Mouse (Mus musculus) layer of hippocampus, adult 11-12 months (tissue): Measurements from ENCODE around the gene Csnk1e.

ENCODE experiments used
- DNase-seq: peaks from one replicate; pipeline ENCODE4 v3.0.0; 2022; ENCODE audit warnings: low spot score

The Csnk1e gene

DNA sequence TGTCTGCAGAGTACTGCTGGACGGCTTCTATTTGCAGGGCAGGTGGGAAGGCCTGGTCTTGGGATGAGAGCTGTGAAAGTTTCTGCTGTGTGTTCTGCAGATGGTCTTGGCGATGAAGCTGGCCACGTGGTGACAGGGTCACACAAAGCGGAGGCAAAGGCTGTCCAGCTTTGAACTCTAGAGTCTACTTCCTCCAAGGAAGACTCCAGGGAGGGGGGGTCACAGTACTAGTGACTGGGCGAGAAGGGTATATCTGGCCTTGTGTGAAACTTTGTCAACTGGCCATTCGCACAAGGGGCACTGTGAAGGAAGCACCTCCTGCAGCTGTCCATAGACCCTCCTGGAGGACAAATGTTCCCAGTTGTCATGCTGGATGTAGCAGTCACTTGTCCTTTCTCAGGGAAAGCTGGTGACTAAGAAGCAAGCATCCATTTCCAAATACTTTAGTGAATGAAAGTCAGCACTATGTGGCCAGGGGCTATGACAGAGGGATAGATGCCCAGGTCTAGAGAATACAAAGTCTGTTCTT, 32.6 kb downstream of the Csnk1e start:
- no peak for DNase-seq

DNA sequence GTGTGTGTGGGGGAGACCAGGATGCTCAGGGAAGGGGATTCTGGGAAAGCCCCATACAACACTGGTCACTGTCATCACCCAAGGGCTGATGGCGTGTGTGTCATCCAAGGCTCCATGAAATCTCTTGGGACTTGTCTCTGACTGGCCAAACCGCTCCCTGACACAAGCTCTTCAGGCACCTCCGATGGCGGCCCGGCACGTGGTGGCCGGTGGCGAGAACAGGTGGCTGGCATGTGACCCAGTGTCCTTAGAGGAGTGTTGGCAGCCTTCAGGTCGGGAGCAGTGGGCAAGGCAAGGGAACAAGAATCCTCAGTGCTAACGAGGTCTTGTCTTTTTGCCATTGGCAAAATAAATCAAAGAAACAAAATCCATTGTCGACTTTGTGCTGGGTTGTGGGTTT, 36.7 kb downstream of the Csnk1e start:
- no peak for DNase-seq

DNA sequence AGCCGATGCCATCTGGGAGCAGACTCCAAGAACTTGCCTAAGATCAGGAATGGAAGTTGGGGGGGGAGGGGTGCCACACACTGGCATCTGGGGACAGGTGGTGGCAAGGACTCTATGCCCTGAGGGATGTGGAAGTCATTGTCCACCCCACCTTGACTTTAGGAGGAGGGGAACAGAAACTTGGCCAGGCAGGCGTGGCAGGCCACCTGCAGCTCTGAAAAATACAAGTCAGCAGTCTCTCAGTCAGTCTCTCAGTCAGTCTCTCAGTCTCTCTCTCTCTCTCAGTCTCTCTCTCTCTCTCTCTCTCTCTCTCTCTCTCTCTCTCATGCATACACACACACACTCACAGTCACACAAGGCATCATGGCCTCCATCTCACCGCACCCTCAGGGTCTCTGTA, 37.1 kb downstream of the Csnk1e start:
- DNase-seq, result no peak

DNA sequence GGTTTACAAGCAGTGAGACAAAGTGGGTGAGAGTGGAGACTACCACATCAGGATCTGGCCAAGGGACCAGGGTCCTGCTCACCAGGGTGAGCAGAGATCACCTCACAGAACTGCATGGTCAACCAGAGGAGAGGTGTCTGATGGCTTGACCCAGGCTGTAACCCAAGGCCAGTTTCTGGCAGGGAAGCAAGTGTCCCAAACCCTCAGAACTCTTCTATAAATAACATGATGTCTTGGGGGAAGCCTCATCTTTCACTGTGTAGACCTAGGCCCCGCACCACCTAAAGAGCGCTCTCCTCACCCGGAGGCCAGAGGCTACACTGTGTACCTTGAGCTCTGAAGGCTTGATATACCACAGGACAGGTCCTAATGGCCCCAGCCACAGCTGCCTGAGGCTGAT, 38.0 kb downstream of the Csnk1e start:
- DNase-seq, result no peak

DNA sequence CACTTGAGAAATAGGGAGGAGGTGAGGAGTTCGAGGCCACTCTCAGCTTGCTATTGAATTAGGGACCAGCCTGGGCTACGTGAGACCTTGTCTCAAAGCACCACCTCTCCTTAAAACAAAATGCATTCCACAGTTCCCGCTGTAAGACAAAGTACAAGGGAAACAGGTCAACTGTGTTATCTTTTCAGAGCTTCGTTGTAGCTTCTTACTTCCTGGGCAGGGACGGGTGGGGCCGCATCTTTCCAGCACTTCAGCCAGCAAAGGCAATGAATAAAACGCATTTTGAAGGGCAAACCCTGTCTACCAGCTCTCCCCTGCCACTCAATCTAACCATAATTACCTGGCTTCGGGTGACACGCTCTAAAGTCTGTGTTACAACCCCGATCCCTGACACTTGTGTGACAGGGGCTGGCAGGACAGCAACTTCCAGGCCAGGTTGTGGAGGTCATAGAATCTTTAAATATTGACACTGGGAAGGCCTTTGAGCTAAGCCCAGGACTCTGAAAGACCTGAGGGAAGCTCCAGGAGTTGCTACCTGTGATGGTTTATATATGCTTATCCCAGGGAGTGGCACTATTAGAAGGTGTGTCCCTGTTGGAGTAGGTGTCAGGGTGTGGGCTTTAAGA, 38.8 kb downstream of the Csnk1e start:
- no peak for DNase-seq

DNA sequence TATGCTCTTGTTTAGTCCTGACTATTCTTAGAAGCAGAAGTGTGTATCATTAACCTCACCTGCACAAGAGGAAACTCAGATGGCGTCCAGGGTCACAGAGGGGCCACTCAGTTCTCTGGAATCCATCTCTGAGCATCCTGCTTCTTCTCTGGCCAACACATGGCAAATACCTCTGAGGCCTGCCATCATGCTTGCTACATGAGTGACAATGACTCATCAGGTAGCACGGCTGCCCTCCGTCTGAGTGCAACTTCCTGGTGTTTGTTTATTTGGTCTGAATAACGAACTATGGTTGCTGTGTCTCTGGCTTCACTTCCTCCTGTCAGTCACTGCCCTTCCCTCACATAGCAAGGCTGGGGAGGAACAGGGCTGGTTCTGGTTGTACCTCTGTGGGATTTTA, 40.9 kb downstream of the Csnk1e start:
- DNase-seq, result no peak

DNA sequence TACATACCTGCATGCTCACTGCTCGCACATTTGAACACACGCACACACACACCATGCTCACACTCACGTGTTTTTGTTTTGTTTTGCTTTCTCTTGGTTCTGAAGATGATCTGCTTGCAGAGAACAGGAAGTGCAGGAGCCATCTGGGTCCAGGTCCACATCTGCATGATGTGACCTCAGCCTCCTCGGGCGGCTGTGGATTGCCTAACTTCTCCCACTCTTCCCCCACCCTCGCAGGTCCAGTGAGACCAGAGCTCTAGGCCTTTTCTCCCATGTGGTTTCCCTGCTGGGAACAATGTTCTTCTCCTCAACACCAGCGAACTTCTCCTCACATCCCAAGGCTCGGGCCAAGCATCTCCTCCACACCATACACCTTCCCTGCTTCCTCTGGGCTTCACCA, 41.6 kb downstream of the Csnk1e start:
- no peak for DNase-seq

DNA sequence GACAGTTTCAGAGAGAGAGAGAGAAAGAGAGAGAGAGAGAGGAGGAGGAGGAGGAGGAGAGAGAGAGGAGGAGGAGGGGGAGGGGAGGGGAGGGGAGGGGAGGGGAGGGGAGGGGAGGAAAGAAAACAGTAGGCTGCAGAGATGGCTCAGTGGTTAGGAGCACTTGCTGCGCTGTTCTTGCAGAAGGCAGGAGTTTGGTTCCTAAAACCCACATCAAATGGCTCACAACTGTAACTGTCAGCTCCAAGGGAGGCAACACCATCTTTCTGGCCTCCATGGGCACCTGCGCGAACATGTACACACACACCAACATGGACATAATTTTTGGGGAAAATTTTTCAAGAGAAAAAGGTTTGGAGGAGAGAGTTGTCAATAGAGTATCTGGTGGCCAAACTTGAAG, 42.2 kb downstream of the Csnk1e start:
- DNase-seq, result no peak

DNA sequence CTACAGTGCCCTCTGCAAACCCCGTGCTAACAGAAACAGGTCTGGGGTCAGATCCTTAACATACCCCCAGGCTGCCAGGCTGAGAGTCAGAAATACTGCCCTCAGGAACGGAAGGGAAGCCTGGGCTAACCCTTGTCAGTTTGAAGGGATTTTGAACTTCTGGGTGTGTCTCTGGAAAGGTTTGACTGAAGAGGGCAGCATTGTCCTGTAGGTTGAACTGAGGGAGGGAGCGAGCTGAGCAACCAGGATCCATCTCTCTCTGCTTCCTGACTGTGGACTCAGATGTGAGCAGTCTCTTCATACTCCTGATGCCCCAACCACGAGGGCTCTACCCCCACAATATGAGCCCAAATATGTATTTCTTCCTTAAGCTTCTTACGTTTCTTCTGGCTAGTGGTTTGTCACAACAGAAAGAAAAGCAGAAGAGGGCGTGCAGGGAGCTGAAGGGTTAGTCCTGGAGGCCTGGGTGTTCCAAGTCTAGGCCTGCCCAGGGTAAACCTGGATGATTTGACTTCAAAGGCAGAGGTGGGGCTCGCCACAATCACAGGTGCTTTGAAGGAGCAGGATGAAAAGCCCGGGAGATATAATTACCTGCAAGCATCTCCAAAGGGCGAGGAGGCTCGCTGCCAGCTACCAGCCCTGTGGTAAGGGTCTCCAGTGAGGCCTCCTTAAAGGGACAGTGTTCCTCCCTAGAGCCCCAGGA, 43.9 kb downstream of the Csnk1e start:
- DNase-seq, result no peak

DNA sequence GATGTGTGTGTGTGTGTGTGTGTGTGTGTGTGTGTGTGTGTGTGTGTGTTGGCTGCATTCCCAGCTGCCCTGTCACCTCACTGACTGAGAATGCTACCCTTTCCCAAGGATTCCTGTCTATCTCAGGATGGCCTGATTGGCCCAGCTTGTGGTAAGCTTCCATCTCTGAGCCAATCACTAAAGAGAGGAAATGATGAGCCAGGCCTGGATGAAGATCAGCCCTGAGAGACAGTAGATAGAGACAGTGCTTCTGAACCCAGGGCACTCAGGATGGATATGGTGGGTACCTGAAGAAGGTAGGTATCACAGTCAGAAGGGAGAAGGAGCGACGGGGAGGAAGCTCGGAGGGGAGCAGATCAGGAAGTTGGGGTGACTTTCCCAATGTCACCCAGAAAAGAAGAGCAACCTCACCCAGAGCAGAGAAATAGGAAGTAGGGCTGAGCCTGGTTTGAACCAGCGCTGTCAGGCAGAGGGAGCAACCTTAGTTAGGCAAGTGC, 46.2 kb downstream of the Csnk1e start:
- DNase-seq, result no peak

DNA sequence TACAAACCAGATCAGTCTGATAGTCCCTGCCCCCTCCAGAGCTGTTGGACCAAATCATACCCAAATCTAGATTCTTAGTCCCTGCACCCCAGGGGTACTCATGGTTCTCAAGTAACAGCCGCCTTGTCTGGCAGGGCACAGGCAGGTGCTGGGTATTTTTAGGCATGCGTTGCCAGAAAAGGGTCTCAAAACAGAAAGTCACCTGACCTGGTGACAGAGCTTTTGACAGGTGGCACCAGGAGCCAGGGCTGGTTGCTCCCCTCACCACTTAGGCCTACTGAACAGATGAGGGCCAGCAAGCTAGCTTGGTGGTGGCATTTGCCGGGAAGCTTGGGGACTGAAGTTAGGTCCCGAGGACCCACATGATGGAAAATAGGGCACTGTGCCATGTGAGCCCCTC, 48.8 kb downstream of the Csnk1e start:
- no peak for DNase-seq

DNA sequence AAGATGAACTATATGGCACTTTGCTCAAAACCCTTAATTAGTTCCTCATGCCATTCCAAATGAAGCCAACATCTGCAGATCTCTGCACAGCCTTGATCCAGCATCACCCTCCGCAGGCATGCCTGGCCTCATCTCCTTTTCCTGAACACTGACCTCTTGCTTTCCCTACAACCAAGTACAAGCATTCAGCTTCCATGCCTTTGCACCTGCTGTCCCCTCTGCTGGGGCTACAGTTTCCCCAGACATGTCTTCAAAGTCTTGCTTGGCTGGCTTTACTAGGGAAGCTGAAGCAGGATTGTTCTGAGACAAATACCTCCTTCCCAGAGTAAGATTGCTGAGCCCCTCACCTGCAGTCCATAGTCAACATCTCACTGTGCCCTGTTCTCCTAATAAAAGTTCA, 51.1 kb downstream of the Csnk1e start:
- no peak for DNase-seq

DNA sequence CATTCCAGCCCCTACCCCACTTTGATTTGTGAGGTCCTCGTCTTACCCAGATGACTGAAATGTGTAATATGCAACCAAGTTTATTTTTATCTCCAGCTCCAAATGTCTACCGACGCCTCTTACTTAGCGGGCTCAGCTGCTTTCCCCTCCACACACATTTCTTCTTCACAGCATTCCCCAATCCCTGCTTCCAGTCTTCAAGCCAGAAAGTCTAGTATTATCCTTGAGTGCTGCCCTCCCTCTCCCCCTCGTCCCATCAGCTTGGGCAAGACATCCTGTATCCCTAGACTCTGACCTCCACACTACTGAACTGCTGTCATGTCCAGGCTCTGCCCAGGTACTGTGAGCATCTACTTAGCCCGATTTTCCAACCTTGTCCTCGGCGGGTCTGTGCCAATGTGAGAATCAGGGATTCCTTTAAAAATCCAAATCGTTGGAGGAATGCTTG, 51.6 kb downstream of the Csnk1e start:
- DNase-seq, result no peak

DNA sequence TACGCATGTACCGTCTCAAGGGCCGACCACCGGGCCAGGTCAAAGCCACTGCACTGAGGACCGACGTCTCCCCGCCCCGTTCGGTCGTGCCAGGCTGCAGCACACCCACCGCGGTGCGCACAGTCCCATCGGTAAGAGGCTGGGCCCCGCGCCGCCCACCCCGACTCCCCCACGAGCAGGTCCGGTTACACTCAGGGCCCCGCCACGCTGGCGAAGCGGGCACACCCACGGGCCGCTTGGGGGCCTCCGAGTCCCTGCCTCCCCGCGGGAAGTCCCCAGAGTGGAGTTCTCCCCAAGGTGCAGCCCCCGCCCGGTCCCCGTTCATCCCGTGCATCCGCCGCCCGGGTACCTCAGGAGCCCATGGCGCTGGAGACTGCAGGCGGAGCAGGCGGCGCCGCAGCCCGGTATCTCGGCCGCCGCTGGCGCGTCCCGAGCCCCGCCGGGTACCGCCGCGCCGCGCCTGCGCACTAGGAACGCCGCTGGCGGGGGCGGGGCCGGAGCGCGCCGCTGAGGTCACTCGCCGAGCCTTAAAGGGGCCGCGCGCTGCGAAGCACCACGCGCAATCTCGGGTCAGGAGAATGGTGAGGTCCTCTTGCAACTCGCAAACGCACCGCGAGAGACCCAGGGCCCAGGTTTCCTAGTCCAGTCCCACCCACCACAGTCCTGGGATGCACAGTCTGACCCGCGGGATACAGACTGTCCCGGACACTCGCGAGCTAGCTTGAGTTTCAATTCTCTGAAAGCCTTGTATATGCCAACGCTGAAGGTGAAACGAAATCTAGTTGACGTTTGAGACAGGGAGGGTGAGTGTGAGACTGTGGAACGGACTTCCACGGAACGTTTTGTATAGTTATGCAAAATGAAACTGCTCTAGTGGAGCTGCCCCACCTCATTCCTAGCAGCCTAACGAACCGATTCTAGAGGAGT, 52.3 kb downstream of the Csnk1e start, which contains the start of gene Tmem184b:
TSS of gene Tmem184b (minus strand) at position 734 of the 927 bp plus-strand sequence.
- peak; percentile 87 for DNase-seq

DNA sequence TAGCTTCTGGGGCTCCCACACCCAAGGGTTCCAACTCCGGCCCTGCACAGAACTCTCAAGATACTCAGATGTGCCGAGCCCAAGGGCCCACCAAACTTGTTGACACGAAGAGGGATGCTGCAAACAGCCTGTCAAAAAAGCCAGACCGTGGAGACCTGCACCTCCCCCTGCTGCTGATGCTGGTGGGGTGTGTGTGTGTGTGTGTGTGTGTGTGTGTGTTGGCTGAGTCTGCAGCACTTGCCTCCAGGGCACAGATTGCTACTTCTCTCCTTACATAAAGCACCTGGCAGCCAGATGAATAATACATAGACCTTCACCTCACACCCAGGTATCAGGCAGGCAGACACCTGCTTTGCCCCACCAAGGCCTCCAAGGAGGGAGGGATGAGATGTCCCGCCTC, 53.2 kb downstream of the Csnk1e start:
- no peak for DNase-seq

DNA sequence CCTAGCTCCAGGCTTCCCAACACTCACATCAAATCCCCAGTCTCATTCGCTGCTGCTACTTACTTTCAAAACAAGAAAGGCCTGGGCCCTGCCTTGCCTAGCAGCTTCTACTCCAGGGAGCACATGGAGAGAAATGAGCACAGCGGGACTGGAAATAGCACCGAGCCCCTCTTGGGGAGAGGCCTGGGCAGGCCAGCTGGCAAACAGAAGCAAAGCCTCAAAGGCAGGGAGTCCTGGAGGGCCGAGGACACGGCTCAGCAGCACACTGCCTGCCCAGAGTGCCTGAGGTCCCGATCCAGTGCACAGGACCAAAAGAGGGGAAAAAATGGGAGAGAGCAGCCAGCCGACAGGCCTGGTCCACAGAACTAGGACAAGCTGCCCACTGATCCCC, 54.4 kb downstream of the Csnk1e start:
- DNase-seq, result no peak

DNA sequence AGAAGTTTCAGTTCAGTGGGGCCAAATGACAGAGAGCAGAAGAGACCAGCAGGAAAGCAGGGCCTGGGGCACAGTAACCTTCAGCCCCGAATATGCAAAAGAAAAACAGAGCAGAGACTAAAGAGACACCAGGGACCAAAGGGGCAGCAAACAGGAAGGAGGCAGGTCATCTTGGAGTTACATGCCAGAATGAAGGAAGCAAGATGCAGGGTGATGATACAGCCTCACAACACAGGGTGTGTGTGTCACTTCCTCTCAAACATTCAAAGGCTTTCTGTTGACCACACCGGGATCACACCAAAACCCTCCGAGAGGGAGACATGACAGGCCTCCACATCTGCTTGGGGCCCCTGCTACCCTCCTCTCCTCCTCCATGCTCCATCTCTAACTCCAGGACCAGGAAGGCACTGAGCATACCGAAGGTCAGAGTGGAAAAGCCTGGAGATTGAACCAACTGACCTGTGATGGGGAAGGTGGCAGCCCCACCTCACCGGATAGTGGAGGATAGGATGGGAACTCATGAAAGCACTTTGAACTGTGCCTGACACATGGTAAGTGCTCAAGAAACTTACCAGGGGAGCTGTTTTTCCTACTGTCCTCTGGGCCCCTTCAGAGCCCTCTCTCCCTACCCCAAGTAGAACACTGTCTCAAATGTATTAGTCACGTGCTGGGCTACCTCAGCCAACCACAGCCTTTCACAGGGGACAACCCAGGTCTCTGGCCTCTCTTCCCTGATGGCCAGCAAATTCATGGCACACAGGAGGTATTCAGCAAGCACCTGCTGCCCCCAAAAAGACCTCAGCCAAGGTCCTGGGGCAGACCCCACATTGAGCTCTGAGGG, 55.0 kb downstream of the Csnk1e start:
- no peak for DNase-seq

DNA sequence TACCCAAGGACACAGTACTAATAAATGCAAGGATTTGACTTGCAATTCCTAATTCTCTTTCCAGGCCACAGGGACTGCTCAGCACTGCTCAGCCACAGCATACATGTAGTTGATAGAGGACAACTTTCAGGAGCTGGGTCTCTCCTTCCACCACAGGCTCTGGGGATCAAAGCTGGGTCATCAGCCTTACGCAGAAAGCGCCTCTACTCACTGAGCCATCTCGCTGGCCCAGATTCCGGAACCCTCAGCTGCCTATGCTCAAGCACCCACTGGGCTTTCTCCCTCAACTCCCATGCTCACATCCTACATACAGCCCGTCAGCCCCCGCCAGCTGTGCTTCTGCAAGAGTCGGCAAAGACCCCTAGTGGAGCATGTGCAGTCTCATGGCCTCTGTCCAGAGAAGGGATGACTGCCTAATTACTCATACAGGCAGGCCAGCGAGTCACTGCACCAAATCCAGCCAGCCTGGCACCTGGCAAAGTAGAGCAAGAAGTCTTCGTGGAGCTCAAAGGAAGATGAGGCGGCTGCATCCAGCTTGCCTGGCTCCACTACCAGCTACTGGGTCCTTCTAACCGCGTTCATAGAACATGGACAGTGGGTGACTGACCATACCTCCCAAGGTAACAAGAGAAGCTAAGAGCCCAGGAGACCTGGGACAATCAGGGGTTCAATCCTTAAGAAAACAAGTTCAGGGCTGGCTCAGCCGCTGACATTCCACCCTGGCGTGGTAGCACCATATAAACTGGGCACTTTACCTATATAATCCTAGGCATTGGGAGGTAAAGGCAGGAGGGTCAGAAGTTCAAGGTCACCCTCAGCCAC, 55.9 kb downstream of the Csnk1e start:
- no peak for DNase-seq

DNA sequence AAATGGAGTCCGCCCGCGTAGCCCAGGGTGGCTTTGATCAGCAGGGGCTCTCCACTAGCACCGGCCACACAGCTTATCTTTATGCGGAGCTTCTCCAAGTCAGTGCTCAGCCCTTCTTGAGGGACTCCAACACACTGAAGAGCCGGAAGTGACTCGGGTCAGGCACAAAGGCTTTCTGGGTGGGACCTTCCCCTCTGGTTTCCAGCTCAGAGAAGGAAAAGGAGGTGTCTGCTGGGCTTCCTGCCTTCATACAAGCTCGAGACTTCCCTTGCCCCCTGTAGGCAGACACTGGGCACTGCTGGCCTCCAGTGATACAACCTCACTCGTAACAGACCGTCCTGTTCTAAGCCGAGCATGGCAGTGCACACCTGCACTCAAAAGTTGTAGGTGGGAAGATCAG, 58.6 kb downstream of the Csnk1e start:
- no peak for DNase-seq

DNA sequence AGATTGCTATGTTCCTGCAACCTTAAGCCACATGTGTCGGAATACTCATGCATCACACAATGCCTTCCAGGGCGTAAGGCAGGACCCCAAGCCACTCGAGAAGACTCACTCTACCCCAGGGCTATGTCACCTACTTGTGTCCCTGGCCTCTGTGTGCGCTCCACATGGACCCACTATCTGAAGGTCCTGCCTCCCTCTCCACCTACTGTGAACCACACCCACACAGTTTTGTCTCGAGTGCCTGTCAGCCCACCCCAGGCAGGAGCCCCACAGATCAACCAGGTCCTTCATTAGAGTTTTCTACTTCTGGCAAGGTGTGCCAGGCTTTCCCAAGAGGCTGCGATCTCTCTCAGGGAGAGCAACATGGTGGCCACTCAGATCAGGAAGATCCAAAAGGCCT, 60.1 kb downstream of the Csnk1e start:
- DNase-seq, result no peak

DNA sequence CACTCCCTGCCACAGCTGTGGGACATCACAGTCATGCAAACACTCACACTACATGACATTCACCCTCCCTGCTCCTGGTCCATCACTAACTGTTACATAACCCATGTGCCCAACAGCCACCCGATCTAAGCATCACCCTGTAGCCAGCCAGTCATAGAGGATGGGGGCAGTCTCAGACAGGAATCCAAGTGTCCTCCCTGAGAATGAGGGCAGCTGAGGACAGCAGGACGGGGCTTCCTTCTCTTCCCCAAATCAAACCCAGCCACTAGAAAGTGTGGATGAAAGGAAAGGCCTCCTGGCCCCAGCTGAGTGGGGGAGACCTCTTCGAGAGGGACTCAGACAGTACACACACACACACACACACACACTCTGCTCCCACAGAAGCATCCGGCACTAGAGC, 60.5 kb downstream of the Csnk1e start:
- DNase-seq, result no peak
